Mouse (Mus musculus): Measurements from ENCODE around the gene Ndufa4l2. TPM values are rescaled to one million over a fixed set of nuclear protein-coding genes. Genes with fewer than 3 reads are reported as not detected.

Ndufa4l2 gene
- polyA plus RNA-seq, 1 experiment from 2014 or later: 20.7 TPM

- Histone ChIP-seq H3K4me1 (replicated peaks) (peaks cover 19% of the 10 kb centered on the region), H3K4me3 (replicated peaks) (no peak overlapping the region), H3K27me3 (peaks cover 100% of the 10 kb centered on the region), H3K9me3 (replicated peaks) (no peaks in the 10 kb centered on the region), H3K4me2 (no peak overlapping the region), H3K36me3 (replicated peaks) (no peaks in the 10 kb centered on the region), H3K27ac (replicated peaks) (no peak overlapping the region), H3K9ac (no peak overlapping the region)
- WGBS (ENCODE audit: insufficient replicate concordance): under 1% methylated on average over 4 of the region's 4 CpGs
- no peak for ATAC-seq (ENCODE audit: insufficient read depth)
Observed at GRCm38 (mm10) chr10:127531548-127531947, 16.8 kb downstream of the Ndufa4l2 start.

DNA sequence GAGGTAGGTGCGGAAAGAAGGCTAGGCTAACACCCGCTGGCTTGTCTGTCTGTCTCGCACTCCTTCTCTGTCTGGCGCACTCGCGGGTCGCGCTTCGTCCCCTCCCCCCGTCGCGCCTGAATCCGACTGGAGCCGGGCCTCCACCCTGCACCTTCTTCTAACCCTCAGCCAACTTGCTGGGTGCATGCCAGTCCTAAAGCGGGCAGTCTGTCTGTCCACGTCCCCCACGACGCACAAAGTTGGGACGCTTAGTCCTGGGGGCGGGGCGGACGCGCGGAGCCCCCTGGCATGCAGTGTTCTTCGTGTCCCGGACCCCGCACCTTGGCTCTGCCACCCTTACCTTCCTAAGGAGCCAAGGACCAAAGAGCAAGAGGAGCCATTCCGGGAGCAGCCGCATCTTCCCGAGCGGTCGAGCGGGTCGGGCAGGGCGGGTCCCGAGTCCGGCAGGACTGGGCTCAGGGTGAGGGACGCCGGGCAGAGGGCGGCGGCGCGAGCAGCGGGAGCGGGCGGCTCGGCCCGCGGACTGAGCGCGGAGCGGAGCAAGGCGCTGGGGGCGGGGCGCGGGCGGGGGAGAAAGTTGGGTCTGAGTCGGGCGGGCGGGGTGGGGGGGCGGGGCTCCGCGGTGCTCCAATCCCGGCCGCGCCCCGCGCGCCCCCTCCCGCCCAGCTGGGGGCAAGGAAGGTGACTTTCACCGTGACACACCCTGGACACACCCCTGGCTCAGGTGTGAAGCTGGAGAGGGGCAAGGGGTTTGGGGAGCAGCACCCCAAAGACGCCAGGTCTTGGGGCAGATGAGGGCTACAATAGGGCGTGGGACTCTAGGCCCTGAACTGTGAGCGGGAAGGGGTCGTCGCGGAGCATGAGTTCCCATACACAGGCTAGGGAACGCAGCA lies 19.5 kb downstream of the Ndufa4l2 start, which contains the start of gene Nxph4:
Gene Nxph4, minus strand, starts transcription at position 524 of the 893 bp plus-strand sequence.
- Histone ChIP-seq H3K27me3 (peaks cover 97% of the 10 kb centered on the region), H3K4me1 (replicated peaks) (peaks cover 14% of the 10 kb centered on the region), H3K9ac (no peak within 1 kb of the TSS; the same call in 1 of the 2 replicates), H3K9me3 (replicated peaks) (no peaks in the 10 kb centered on the region), H3K4me3 (replicated peaks) (peak within 1 kb of the TSS; percentile 25), H3K36me3 (replicated peaks) (0 out of 2 replicates have a peak, but pooled peaks cover 8% of the 10 kb centered on the region), H3K27ac (replicated peaks) (no peak within 1 kb of the TSS), H3K4me2 (peak within 1 kb of the TSS; percentile 60)
- WGBS (ENCODE audit: insufficient replicate concordance): under 1% methylated on average over 74 of the region's 78 CpGs
- ATAC-seq (ENCODE audit: insufficient read depth): no peak

DNA sequence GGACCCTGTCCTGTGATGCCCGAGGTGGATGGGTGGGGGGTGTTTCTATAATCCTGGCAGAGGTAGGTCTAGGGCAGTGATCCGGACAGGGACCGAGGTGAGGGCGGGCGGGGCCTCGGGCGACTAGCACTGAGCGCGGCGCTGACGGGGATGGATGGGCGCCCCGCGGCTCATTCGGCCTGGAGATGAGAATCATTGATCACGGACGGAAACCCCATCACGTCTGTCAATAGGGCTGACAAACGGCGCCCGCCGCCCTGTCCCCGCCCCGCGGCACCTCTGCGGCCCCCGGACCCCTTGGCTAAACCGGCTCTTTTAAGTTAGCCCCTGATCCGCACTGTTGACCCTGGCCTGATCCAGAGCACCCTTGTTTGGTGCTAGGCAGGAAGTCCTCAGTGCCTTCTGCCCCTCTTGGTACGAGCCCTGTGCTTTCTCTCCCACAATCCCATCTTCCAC lies 20.2 kb downstream of the Ndufa4l2 start:
- 3% methylated on average over 30 of the region's 30 CpGs for WGBS (ENCODE audit: insufficient replicate concordance)
- H3K4me2 ChIP-seq: peak overlapping the region; percentile 60
- peaks cover 14% of the 10 kb centered on the region for H3K4me1 ChIP-seq (replicated peaks)
- 0 out of 2 replicates have a peak, but pooled peaks cover 12% of the 10 kb centered on the region for H3K36me3 ChIP-seq (replicated peaks)
- H3K27me3 ChIP-seq: peaks cover 94% of the 10 kb centered on the region
- no peak for ATAC-seq (ENCODE audit: insufficient read depth)
- no peaks in the 10 kb centered on the region for H3K9me3 ChIP-seq (replicated peaks)
- no peak overlapping the region for H3K27ac ChIP-seq (replicated peaks)
- peak overlapping the region; percentile 25; the same call in 1 of the 2 replicates for H3K4me3 ChIP-seq (replicated peaks)
- no peak overlapping the region for H3K9ac ChIP-seq

- Histone ChIP-seq H3K27ac (replicated peaks) (no peak overlapping the region), H3K9me3 (replicated peaks) (no peaks in the 10 kb centered on the region), H3K4me1 (replicated peaks) (peaks cover 14% of the 10 kb centered on the region), H3K4me2 (no peak overlapping the region), H3K4me3 (replicated peaks) (no peak overlapping the region), H3K9ac (no peak overlapping the region), H3K27me3 (peaks cover 76% of the 10 kb centered on the region), H3K36me3 (replicated peaks) (peaks cover 25% of the 10 kb centered on the region; the same call in 1 of the 2 replicates)
- 13% methylated on average over 8 of the region's 8 CpGs for WGBS (ENCODE audit: insufficient replicate concordance)
- ATAC-seq (ENCODE audit: insufficient read depth): no peak
Observed at GRCm38 (mm10) chr10:127536586-127537314, 22.0 kb downstream of the Ndufa4l2 start.

DNA sequence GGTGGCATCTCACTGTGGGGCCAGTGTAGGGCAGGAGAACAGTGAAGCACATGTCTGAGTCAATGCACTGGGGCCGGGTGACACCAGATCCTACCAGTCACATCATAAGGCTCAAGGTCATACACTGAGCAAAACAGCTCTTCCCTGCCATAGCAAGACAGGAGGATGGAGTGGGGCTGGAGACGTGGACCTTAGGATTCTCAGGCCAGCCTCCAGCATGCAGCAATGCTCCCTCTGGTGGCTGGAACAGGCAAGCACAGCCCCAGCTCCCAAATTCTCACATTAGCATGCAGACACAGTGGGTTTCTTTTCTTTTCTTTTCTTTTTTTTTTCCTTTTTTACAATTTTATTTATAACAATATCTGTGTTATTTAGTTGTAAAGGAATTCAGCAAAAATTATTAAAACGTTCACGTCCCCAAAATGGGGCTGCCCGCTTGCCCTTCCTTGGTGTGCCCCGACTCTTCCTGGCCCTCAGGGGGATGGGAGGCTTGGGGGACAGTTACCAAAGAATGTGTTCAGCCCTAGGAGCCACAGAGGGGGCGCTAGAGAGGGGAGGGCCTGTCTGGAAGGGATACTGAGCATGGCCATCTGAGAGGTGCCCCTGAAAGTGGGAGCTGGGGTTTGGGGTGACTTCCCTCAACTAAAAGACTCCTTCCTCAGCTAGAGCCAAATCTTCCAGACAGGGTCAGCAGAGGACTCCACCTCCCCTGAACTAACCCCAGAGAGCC lies 23.3 kb downstream of the Ndufa4l2 start:
- no peak overlapping the region for H3K27ac ChIP-seq (replicated peaks)
- no peak for ATAC-seq (ENCODE audit: insufficient read depth)
- H3K4me2 ChIP-seq: no peak overlapping the region
- H3K9ac ChIP-seq: no peak overlapping the region
- peaks cover 37% of the 10 kb centered on the region for H3K36me3 ChIP-seq (replicated peaks)
- peaks cover 14% of the 10 kb centered on the region for H3K4me1 ChIP-seq (replicated peaks)
- H3K27me3 ChIP-seq: peaks cover 63% of the 10 kb centered on the region
- 26% methylated on average over 7 of the region's 7 CpGs for WGBS (ENCODE audit: insufficient replicate concordance)
- no peak overlapping the region for H3K4me3 ChIP-seq (replicated peaks)
- no peaks in the 10 kb centered on the region for H3K9me3 ChIP-seq (replicated peaks)

GRCm38 (mm10) chr10:127541510-127541909 lies 26.7 kb downstream of the Ndufa4l2 start:
- Histone ChIP-seq H3K9me3 (replicated peaks) (no peaks in the 10 kb centered on the region), H3K27me3 (peaks cover 28% of the 10 kb centered on the region), H3K9ac (no peak overlapping the region), H3K4me3 (replicated peaks) (no peak overlapping the region), H3K4me1 (replicated peaks) (no peaks in the 10 kb centered on the region), H3K36me3 (replicated peaks) (peaks cover 60% of the 10 kb centered on the region), H3K4me2 (no peak overlapping the region), H3K27ac (replicated peaks) (no peak overlapping the region)
- no peak for ATAC-seq (ENCODE audit: insufficient read depth)
- WGBS (ENCODE audit: insufficient replicate concordance): 72% methylated on average over 8 of the region's 8 CpGs

DNA sequence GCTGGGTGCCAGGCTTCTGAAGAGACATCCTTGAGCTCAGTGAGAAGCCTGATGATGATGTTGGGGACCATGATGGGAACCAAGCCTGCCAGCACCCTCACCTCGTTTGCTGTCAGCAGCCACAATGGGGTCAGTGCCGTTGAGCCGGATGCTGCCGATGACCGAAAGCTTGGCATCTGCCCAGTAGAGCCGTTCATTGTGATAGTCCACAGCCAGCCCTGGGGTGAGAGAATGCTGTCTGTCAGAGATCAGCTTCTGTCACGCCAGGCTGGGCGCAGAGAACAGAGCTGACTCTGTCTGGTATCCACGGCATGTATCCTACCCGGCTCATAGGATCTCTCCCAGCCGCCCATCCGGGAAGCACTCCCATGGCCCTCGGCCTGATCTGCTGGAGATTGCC lies 27.3 kb downstream of the Ndufa4l2 start:
- no peak for ATAC-seq (ENCODE audit: insufficient read depth)
- Histone ChIP-seq H3K9ac (no peak overlapping the region), H3K4me1 (replicated peaks) (no peaks in the 10 kb centered on the region), H3K36me3 (replicated peaks) (peaks cover 65% of the 10 kb centered on the region), H3K27me3 (peaks cover 22% of the 10 kb centered on the region), H3K4me2 (no peak overlapping the region), H3K9me3 (replicated peaks) (no peaks in the 10 kb centered on the region), H3K27ac (replicated peaks) (no peak overlapping the region), H3K4me3 (replicated peaks) (no peak overlapping the region)
- WGBS (ENCODE audit: insufficient replicate concordance): 78% methylated on average over 13 of the region's 13 CpGs

DNA sequence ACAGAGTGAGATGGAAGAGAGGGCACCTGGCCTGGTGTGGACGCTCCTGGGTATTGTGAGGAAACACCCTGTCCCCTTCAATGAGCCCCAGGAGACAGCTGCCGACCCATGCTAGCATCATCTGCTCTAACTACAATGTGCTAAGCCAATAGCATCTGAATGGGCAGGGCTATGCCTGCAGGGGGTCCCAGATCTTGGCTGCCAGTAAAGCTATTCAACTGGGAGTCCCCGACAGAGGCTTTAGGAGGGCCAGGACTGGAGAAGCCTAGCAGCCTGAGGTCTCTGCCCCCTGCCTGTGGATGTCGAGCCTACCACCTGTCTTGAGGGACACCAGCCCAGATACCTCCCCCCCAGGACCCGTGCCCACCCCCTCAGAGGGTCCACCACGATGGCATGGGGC lies 28.0 kb downstream of the Ndufa4l2 start:
- WGBS (ENCODE audit: insufficient replicate concordance): 36% methylated on average over 6 of the region's 6 CpGs
- ATAC-seq (ENCODE audit: insufficient read depth): no peak
- H3K9ac ChIP-seq: no peak overlapping the region
- H3K27ac ChIP-seq (replicated peaks): no peak overlapping the region
- H3K36me3 ChIP-seq (replicated peaks): peaks cover 71% of the 10 kb centered on the region
- no peaks in the 10 kb centered on the region for H3K4me1 ChIP-seq (replicated peaks)
- no peak overlapping the region for H3K4me3 ChIP-seq (replicated peaks)
- no peaks in the 10 kb centered on the region for H3K9me3 ChIP-seq (replicated peaks)
- H3K27me3 ChIP-seq: peaks cover 16% of the 10 kb centered on the region
- no peak overlapping the region for H3K4me2 ChIP-seq

- no peak for ATAC-seq (ENCODE audit: insufficient read depth)
- H3K4me3 ChIP-seq (replicated peaks): no peak overlapping the region
- H3K36me3 ChIP-seq (replicated peaks): peaks cover 70% of the 10 kb centered on the region
- H3K9ac ChIP-seq: no peak overlapping the region
- no peak overlapping the region for H3K27ac ChIP-seq (replicated peaks)
- 56% methylated on average over 3 of the region's 3 CpGs for WGBS (ENCODE audit: insufficient replicate concordance)
- H3K27me3 ChIP-seq: peaks cover 7% of the 10 kb centered on the region
- H3K9me3 ChIP-seq (replicated peaks): no peaks in the 10 kb centered on the region
- no peaks in the 10 kb centered on the region for H3K4me1 ChIP-seq (replicated peaks)
- H3K4me2 ChIP-seq: no peak overlapping the region
Observed at GRCm38 (mm10) chr10:127543916-127544315, 29.1 kb downstream of the Ndufa4l2 start.

- H3K9me3 ChIP-seq (replicated peaks): no peaks in the 10 kb centered on the region
- no peak overlapping the region for H3K4me3 ChIP-seq (replicated peaks)
- H3K4me1 ChIP-seq (replicated peaks): no peaks in the 10 kb centered on the region
- H3K27me3 ChIP-seq: peaks cover 3% of the 10 kb centered on the region; the same call in 1 of the 2 replicates
- no peak overlapping the region for H3K4me2 ChIP-seq
- H3K36me3 ChIP-seq (replicated peaks): peaks cover 72% of the 10 kb centered on the region
- H3K27ac ChIP-seq (replicated peaks): no peak overlapping the region
- WGBS (ENCODE audit: insufficient replicate concordance): 76% methylated on average over 20 of the region's 20 CpGs
- no peak overlapping the region for H3K9ac ChIP-seq
- ATAC-seq (ENCODE audit: insufficient read depth): no peak
Observed at GRCm38 (mm10) chr10:127544375-127544774, 29.6 kb downstream of the Ndufa4l2 start.
